21 mouse cellular contexts compared by ENCODE assay signal in the genomic region with DNA sequence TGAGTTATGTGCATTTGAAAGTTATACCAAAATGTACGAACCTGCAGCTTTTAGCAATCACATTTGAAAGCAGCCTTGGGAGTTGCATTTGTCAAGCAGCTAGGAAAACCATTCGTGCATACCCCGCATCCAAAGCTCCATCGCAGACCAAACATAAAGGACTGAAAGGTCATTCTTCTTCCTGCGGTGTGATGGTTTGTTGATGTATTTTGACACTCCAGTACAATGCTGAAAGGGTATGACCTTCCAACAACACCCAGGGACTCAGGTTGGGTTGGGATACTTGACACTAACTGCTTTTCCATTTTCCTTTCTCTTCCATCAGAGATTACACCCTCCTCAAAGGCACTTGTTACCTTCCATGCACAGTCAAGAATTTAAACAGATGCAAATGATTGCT.
DNase-seq lines count a peak whose midpoint lies in the region; ATAC-seq lines count a peak whose summit lies in the region.
"Had no signal": no experiment of that assay in that cellular context is flagged by ENCODE, and none has a peak within 500 bp of the region (broad histone marks: within the 10 kb centered on the region; RNA-seq: fewer than 3 reads in every experiment).

No protein-coding gene starts in this region.

- no peak for ATAC-seq in hindbrain, embryonic 13.5 days (ENCODE audit: low FRiP score)
- no peak for ATAC-seq in midbrain, embryonic 15.5 days (replicated peaks)
- ATAC-seq: activated CD4-positive, CD25-positive, alpha-beta regulatory T cell, adult 4 months; forebrain, embryonic 13.5 days; forebrain, embryonic 15.5 days; forebrain, postnatal 0 days; Patski had no signal

- H3K4me2 ChIP-seq in hindbrain, embryonic 13.5 days: no peak overlapping the region
- H3K4me2 ChIP-seq in midbrain, embryonic 15.5 days: no peak overlapping the region
- H3K4me2 ChIP-seq: embryonic facial prominence, embryonic 12.5 days; forebrain, embryonic 13.5 days; forebrain, embryonic 15.5 days had no signal

- H3K4me3 ChIP-seq in hindbrain, embryonic 13.5 days: no peak overlapping the region
- H3K4me3 ChIP-seq in midbrain, embryonic 15.5 days: no peak overlapping the region
- H3K4me3 ChIP-seq: embryonic facial prominence, embryonic 10.5 days; embryonic facial prominence, embryonic 12.5 days; forebrain, embryonic 13.5 days; forebrain, embryonic 15.5 days had no signal

- H3K9ac ChIP-seq in hindbrain, embryonic 13.5 days: no peak overlapping the region
- no peak overlapping the region for H3K9ac ChIP-seq in midbrain, embryonic 15.5 days
- H3K9ac ChIP-seq: embryonic facial prominence, embryonic 12.5 days; forebrain, embryonic 13.5 days; forebrain, embryonic 15.5 days; forebrain, postnatal 0 days had no signal

- WGBS in hindbrain, embryonic 13.5 days: 37% methylated on average over 5 of the region's 5 CpGs
- 75% methylated on average over 5 of the region's 5 CpGs for WGBS in midbrain, embryonic 15.5 days

- H3K4me1 ChIP-seq in hindbrain, embryonic 13.5 days (replicated peaks): peaks cover 9% of the 10 kb centered on the region; the same call in 1 of the 2 replicates
- no peaks in the 10 kb centered on the region for H3K4me1 ChIP-seq in midbrain, embryonic 15.5 days
- H3K4me1 ChIP-seq: embryonic facial prominence, embryonic 12.5 days had no signal

- no peak overlapping the region for H3K27ac ChIP-seq in hindbrain, embryonic 13.5 days
- no peak overlapping the region for H3K27ac ChIP-seq in midbrain, embryonic 15.5 days
- H3K27ac ChIP-seq: embryonic facial prominence, embryonic 10.5 days; embryonic facial prominence, embryonic 12.5 days; forebrain, embryonic 13.5 days; forebrain, embryonic 15.5 days had no signal

- no peaks in the 10 kb centered on the region; the same call in 1 of the 2 replicates for H3K9me3 ChIP-seq in hindbrain, embryonic 13.5 days
- H3K9me3 ChIP-seq in midbrain, embryonic 15.5 days: no peaks in the 10 kb centered on the region
- H3K9me3 ChIP-seq: embryonic facial prominence, embryonic 10.5 days; embryonic facial prominence, embryonic 12.5 days; forebrain, embryonic 15.5 days; G1E had no signal

- H3K27me3 ChIP-seq in hindbrain, embryonic 13.5 days: no peaks in the 10 kb centered on the region
- no peaks in the 10 kb centered on the region for H3K27me3 ChIP-seq in midbrain, embryonic 15.5 days (replicated peaks)
- H3K27me3 ChIP-seq: embryonic facial prominence, embryonic 12.5 days; forebrain, embryonic 13.5 days; forebrain, embryonic 15.5 days; Patski had no signal

- H3K36me3 ChIP-seq in hindbrain, embryonic 13.5 days: no peaks in the 10 kb centered on the region; the same call in 1 of the 2 replicates
- H3K36me3 ChIP-seq in midbrain, embryonic 15.5 days (replicated peaks): no peaks in the 10 kb centered on the region
- H3K36me3 ChIP-seq: embryonic facial prominence, embryonic 12.5 days; forebrain, embryonic 15.5 days had no signal

- DNase-seq in heart, adult 11 months: peak; percentile 12
- no peak for DNase-seq in heart, adult 18-20 months
- peak; percentile 67 for DNase-seq in R1 (ENCODE audit: low read depth, low spot score)
- DNase-seq: adrenal gland, adult 8-10 months; adrenal gland, postnatal 14 days; adrenal gland, postnatal 36 days; cerebellum, adult 11-12 months; cerebellum, adult 2 months; cerebellum, adult 9-10 months; cerebellum, postnatal 10 days; cerebellum, postnatal 25 days; forebrain, postnatal 0 days had no signal

Comparison
In these comparisons a context has a peak if more than half of its experiments do, and no peak if none do; other contexts are left out.
1. DNase-seq: peak in heart, adult 11 months (single experiment) and R1 (single experiment); none in heart, adult 18-20 months (0 of 2).